Mouse (Mus musculus): ENCODE measurements around the gene Gm8879. TPM values are rescaled to one million over a fixed set of nuclear protein-coding genes. Genes with fewer than 3 reads are reported as not detected.
"Not testable (repeated sequence)": the region's sequence is repeated elsewhere in the genome, so short reads cannot be mapped to it uniquely, and the experiment has no call there.

Gene Gm8879
- polyA plus RNA-seq (2016; fragmentation: Nextera tagmentation; extraction: Ambion mirVana): not detected in 2 replicates

DNA sequence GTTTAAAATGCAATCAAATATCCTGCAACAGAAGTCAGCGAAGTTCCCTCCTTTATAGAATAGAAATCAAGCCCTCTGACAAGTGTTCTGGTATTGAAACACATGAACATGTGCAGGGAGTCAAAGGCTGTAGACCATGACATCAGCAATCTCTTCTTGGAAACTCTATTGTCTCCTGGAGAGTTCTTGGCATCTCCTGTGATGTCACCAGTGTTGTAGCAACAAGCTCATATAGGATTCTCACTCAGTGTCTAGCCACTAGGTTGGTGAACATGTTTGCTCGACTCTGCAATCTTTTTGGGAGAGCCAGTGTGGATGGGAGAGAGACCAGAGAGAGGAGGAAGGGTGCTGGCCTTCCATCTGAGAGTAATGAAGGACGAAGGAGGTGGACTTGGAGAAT lies at the start of gene Gm8879:
Gm8879 (plus strand) TSS at position 301 of the 400 bp plus-strand sequence.
- H3K4me1 ChIP-seq; H3K36me3 ChIP-seq; H3K9me3 ChIP-seq (replicated peaks); H3K9ac ChIP-seq; H3K27ac ChIP-seq; H3K4me3 ChIP-seq; H3K27me3 ChIP-seq; H3K4me2 ChIP-seq (replicated peaks); ATAC-seq (ENCODE audit: low FRiP score): not testable (repeated sequence)
- no CpG with 5 or more reads among the region's 3 CpGs for WGBS

DNA sequence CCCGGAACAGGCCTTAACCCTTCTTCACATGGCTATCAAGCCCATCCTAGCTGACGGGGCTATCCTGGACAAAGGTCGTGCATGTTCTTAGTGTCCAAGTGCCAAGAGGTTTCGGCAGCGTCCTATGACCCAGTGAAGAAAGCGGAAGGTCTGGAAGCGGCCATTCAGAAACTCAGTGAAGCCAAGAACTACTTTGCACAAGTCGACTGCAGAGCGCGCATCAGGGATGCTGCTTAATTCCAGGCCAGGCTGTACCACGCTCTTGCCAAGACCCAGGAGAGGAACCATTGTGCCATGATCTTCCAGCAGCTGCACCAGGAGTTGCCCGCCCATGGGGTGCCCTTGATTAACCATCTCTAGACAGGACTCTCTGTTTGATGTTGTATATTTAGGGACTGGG lies 10.6 kb downstream of the Gm8879 start:
- not testable (repeated sequence) for H3K27ac ChIP-seq; ATAC-seq (ENCODE audit: low FRiP score); H3K9me3 ChIP-seq (replicated peaks); H3K9ac ChIP-seq; H3K36me3 ChIP-seq; H3K4me3 ChIP-seq; H3K27me3 ChIP-seq; H3K4me1 ChIP-seq; H3K4me2 ChIP-seq (replicated peaks)
- 97% methylated on average over 12 of the region's 12 CpGs for WGBS

Other genes starting within 250 kb of the Gm8879 start
- not detected in 2 replicates for gene Gm8871, start 179.8 kb upstream of the Gm8879 start, polyA plus RNA-seq (2016; fragmentation: Nextera tagmentation; extraction: Ambion mirVana)
- gene Gm8857, start 179.8 kb upstream of the Gm8879 start, polyA plus RNA-seq (2016; fragmentation: Nextera tagmentation; extraction: Ambion mirVana): not detected in 2 replicates
- gene Gm5861, start 55.4 kb downstream of the Gm8879 start, polyA plus RNA-seq (2016; fragmentation: Nextera tagmentation; extraction: Ambion mirVana): not detected in 2 replicates
- not detected in 2 replicates for gene Gm8890, start 128.4 kb downstream of the Gm8879 start, polyA plus RNA-seq (2016; fragmentation: Nextera tagmentation; extraction: Ambion mirVana)
- gene Speer1, start 213.9 kb downstream of the Gm8879 start, polyA plus RNA-seq (2016; fragmentation: Nextera tagmentation; extraction: Ambion mirVana): not detected in 2 replicates